Mouse (Mus musculus) neural tube, embryonic 11.5 days (tissue): Measurements from ENCODE around the gene Insl6. TPM values are rescaled to one million over a fixed set of nuclear protein-coding genes. Genes with fewer than 3 reads are reported as not detected.

Source experiments
- ATAC-seq: fragments of 200-750 bp; cut with Nextera tagmentation; 2 replicates; pipeline ENCODE4 v1.8.0; 2017; ENCODE audit warnings: moderate number of reproducible peaks, mild to moderate bottlenecking, moderate TSS enrichment, moderate library complexity; ENCODE audit not compliant: insufficient read depth, low FRiP score, low TSS enrichment
- DNase-seq: peaks from one replicate; pipeline ENCODE4 v3.0.0-alpha.2; 2015; ENCODE audit warnings: low spot score
- H3K27ac ChIP-seq: fragments of 300-500 bp; sonication (generic); 2 replicates; pipeline ENCODE4 v1.5.1; 2014; ENCODE audit warnings: low read depth, mild to moderate bottlenecking, low read length
- H3K27me3 ChIP-seq: fragments of 300-500 bp; sonication (generic); 2 replicates; pipeline ENCODE4 v1.6.1; 2014; ENCODE audit warnings: mild to moderate bottlenecking, low read length, mixed read lengths; ENCODE audit not compliant: control insufficient read depth, insufficient read depth
- H3K36me3 ChIP-seq: fragments of 300-500 bp; sonication (generic); 2 replicates; pipeline ENCODE4 v1.6.1; 2014; ENCODE audit warnings: mild to moderate bottlenecking, low read length, moderate library complexity, mixed read lengths; ENCODE audit not compliant: control insufficient read depth, insufficient read depth
- H3K4me1 ChIP-seq: fragments of 300-500 bp; sonication (generic); 2 replicates; pipeline ENCODE4 v1.6.1; 2014; ENCODE audit warnings: low read length, mixed read lengths; ENCODE audit not compliant: control insufficient read depth, insufficient read depth
- H3K4me2 ChIP-seq: fragments of 300-500 bp; sonication (generic); 2 replicates; pipeline ENCODE4 v1.6.1; 2014; ENCODE audit warnings: low read depth, mild to moderate bottlenecking, moderate library complexity
- H3K4me3 ChIP-seq: fragments of 300-500 bp; sonication (generic); 2 replicates; pipeline ENCODE4 v1.5.1; 2014; ENCODE audit warnings: low read depth, low read length
- H3K9ac ChIP-seq: fragments of 300-500 bp; sonication (generic); 2 replicates; pipeline ENCODE4 v1.6.1; 2014; ENCODE audit warnings: mild to moderate bottlenecking, low read length
- H3K9me3 ChIP-seq: fragments of 300-500 bp; sonication (generic); 2 replicates; pipeline ENCODE4 v1.6.1; 2016; ENCODE audit warnings: low read length; ENCODE audit not compliant: control insufficient read depth
- WGBS: fragments of 180-500 bp; shearing (Covaris S2); extraction: QIAGEN DNeasy Blood & Tissue Kit; methylation state at CpG from one replicate; pipeline ENCODE4 v1.1.7; 2014; 5-methylcytosine and 5-hydroxymethylcytosine counted together
- polyA plus RNA-seq: library from polyadenylated mRNA; unstranded; fragments of >200 nt; fragmentation: Nextera tagmentation; extraction: Ambion mirVana; gene quantifications from 2 replicates; pipeline ENCODE4 v1.2.1, GENCODE M21; 2014

Gene Insl6
- 6.2 and 7.3 TPM in 2 replicates for polyA plus RNA-seq

- Histone ChIP-seq H3K4me2 (peak within 1 kb of the TSS; percentile 41), H3K4me1 (no peaks in the 10 kb centered on the region), H3K36me3 (no peaks in the 10 kb centered on the region), H3K9me3 (no peaks in the 10 kb centered on the region), H3K27me3 (no peaks in the 10 kb centered on the region), H3K4me3 (peak within 1 kb of the TSS; percentile 21), H3K9ac (peak within 1 kb of the TSS; percentile 11; the same call in 1 of the 2 replicates), H3K27ac (no peak within 1 kb of the TSS)
- ATAC-seq: peak; percentile 89
- DNase-seq: peak; percentile 71
- WGBS: 6% methylated on average over 24 of the region's 31 CpGs
Measured at GRCm38 (mm10) chr19:29325053-29325851, at the start of gene Insl6. Insl6 (minus strand) TSS chr19:29325356.

GRCm38 (mm10) chr19:29374947-29375346 is 49.8 kb upstream of the Insl6 start:
- Histone ChIP-seq H3K9me3 (no peaks in the 10 kb centered on the region), H3K27me3 (no peaks in the 10 kb centered on the region), H3K4me2 (no peak overlapping the region), H3K36me3 (no peaks in the 10 kb centered on the region), H3K9ac (no peak overlapping the region), H3K27ac (no peak overlapping the region), H3K4me3 (no peak overlapping the region), H3K4me1 (no peaks in the 10 kb centered on the region)
- 90% methylated on average over 9 of the region's 9 CpGs for WGBS
- DNase-seq (no peak), ATAC-seq (no peak)

GRCm38 (mm10) chr19:29373438-29373837 is 48.3 kb upstream of the Insl6 start:
- no peak overlapping the region for H3K9ac ChIP-seq
- H3K4me2 ChIP-seq: peak overlapping the region; percentile 2
- DNase-seq: no peak

GRCm38 (mm10) chr19:29372621-29373020 is 47.5 kb upstream of the Insl6 start:
- Histone ChIP-seq H3K27ac (no peak overlapping the region), H3K4me1 (no peaks in the 10 kb centered on the region), H3K9ac (no peak overlapping the region), H3K4me2 (no peak overlapping the region), H3K27me3 (no peaks in the 10 kb centered on the region), H3K4me3 (no peak overlapping the region), H3K9me3 (no peaks in the 10 kb centered on the region), H3K36me3 (no peaks in the 10 kb centered on the region)
- WGBS: 90% methylated on average over 3 of the region's 3 CpGs
- ATAC-seq (no peak), DNase-seq (no peak)

More at GRCm38 (mm10) chr19:29373438-29373837, 48.3 kb upstream of the Insl6 start:
- Histone ChIP-seq H3K27me3 (no peaks in the 10 kb centered on the region), H3K9me3 (no peaks in the 10 kb centered on the region), H3K36me3 (no peaks in the 10 kb centered on the region), H3K4me1 (no peaks in the 10 kb centered on the region), H3K27ac (no peak overlapping the region), H3K4me3 (no peak overlapping the region)
- ATAC-seq: no peak
- 40% methylated on average over 11 of the region's 11 CpGs for whole genome bisulfite sequencing

- DNase-seq (no peak), ATAC-seq (no peak)
- Histone ChIP-seq H3K36me3 (no peaks in the 10 kb centered on the region), H3K9ac (no peak overlapping the region), H3K4me1 (no peaks in the 10 kb centered on the region), H3K4me2 (no peak overlapping the region), H3K4me3 (no peak overlapping the region), H3K27me3 (no peaks in the 10 kb centered on the region), H3K9me3 (no peaks in the 10 kb centered on the region), H3K27ac (no peak overlapping the region)
- 80% methylated on average over 4 of the region's 4 CpGs for WGBS
Measured at GRCm38 (mm10) chr19:29372138-29372537, 47.0 kb upstream of the Insl6 start.

- DNase-seq: no peak
- WGBS: 84% methylated on average over 18 of the region's 18 CpGs
Measured at GRCm38 (mm10) chr19:29371284-29372081, 46.3 kb upstream of the Insl6 start.

GRCm38 (mm10) chr19:29370545-29371283 is 45.6 kb upstream of the Insl6 start:
- no peak overlapping the region for H3K4me3 ChIP-seq
- no peak for ATAC-seq
- no peaks in the 10 kb centered on the region for H3K4me1 ChIP-seq
- H3K27me3 ChIP-seq: no peaks in the 10 kb centered on the region
- H3K4me2 ChIP-seq: no peak overlapping the region
- H3K9ac ChIP-seq: no peak overlapping the region
- no peak for DNase-seq
- no peaks in the 10 kb centered on the region for H3K9me3 ChIP-seq
- no peak overlapping the region for H3K27ac ChIP-seq
- no peaks in the 10 kb centered on the region for H3K36me3 ChIP-seq
- WGBS: 92% methylated on average over 7 of the region's 7 CpGs

More at GRCm38 (mm10) chr19:29371284-29372081, 46.3 kb upstream of the Insl6 start:
- Histone ChIP-seq H3K9ac (no peak overlapping the region), H3K4me2 (no peak overlapping the region), H3K36me3 (no peaks in the 10 kb centered on the region), H3K4me1 (no peaks in the 10 kb centered on the region), H3K9me3 (no peaks in the 10 kb centered on the region), H3K27ac (no peak overlapping the region), H3K27me3 (no peaks in the 10 kb centered on the region), H3K4me3 (no peak overlapping the region)
- no peak for ATAC-seq

GRCm38 (mm10) chr19:29370112-29370511 is 45.0 kb upstream of the Insl6 start:
- Histone ChIP-seq H3K9ac (no peak overlapping the region), H3K4me3 (no peak overlapping the region), H3K27me3 (no peaks in the 10 kb centered on the region), H3K4me1 (no peaks in the 10 kb centered on the region), H3K4me2 (no peak overlapping the region), H3K9me3 (no peaks in the 10 kb centered on the region), H3K27ac (no peak overlapping the region), H3K36me3 (no peaks in the 10 kb centered on the region)
- 85% methylated on average over 12 of the region's 12 CpGs for WGBS
- no peak for DNase-seq
- no peak for ATAC-seq
